Mouse (Mus musculus): ENCODE results near the gene Pphln1. TPM values are rescaled to one million over a fixed set of nuclear protein-coding genes. Genes with fewer than 3 reads are reported as not detected.
"Not testable (repeated sequence)": the region's sequence is repeated elsewhere in the genome, so short reads cannot be mapped to it uniquely, and the experiment has no call there.

Gene Pphln1
- 10 to 100 TPM; 20.3 to 21.6 TPM for total RNA-seq (2021)
- long read RNA-seq, experiment 1, partial matches to known transcripts: 1 of 10 reads
- long read RNA-seq, experiment 1, other reads (novel, unspliced or antisense): 6 of 10 reads
- long read RNA-seq, experiment 2, partial matches to known transcripts: 1 of 11 reads
- long read RNA-seq, experiment 2, other reads (novel, unspliced or antisense): 5 of 11 reads

DNA sequence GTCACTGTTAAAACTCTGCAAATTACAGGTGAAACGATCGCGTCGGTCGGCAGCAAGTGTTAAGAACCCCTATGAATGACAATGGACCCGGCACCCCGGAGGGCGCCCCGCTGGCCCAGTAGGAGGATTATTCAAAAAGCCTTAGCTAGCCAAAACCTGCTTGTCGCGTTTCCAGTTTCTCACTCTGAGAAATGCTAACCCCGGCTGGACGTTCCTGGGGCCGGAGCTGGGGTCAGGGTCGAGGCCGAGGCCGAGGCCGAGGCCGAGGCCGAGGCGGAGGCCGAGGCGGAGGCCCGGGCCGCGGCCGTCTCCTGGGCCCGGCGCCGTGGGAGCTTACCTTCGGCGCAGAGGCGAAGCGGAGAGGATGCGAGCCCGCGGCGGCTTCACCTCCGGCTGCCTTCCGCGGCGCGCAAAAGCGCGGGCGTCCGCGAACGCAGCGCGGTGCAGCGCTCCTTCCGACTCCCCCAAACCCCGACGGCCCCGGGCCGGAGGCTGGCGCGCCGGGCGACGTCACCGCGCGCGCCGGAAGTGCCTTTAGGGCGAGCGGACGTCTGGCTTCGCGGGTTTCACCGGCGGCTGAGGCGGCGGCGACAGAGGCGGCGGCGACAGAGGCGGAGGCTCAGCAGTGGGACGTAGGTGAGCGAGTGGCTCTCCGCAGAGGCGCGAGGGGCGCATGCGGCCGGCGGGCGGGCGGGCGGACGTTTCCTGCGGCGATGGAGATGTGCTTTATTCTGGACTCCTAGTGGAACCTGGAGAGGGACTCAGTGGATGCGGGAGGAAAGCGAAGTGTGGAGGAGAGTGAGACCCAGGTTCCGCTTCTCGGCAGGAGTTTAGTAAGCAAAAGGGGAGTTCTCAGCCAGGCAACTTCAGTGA lies at the start of gene Pphln1, which contains the start of gene Zcrb1:
Gene Pphln1 (plus strand): TSS at position 525 of the 873 bp plus-strand sequence.
Gene Zcrb1 (minus strand): TSS at position 509 of the 873 bp plus-strand sequence.
- intact Hi-C loops (cut with DNase I): loop anchor here (2.0 kb wide), 2 partner anchors 61 to 123 kb away; partner anchors contain the start of genes Gxylt1 and Yaf2
- DNase-seq: peak; percentile 89

- intact Hi-C loops (cut with DNase I): no loop called here
- DNase-seq: no peak
These were observed 39.6 kb upstream of the Pphln1 start for GRCm38 (mm10) chr15:93358346-93359095.

DNA sequence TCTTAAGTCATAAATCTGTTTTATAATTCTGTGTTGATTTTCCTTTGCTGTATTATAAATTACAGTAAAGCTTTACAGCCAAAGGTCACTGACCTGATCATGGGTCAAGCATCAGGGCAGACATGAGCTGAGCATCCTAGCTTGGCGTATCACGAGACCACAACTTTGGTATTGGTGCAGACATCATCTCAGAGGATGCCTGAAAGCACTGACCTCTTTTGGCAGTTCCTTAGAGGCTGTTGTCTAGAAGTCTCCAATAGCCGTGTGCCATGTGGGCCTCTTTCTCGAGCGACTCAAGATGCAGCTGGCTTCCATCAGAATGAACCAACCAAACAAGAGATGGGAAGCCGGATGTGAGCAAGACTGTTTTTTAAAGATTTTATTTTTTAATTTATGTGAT lies 32.6 kb upstream of the Pphln1 start:
- intact Hi-C loops (cut with DNase I): no loop called here
- DNase-seq: no peak

DNA sequence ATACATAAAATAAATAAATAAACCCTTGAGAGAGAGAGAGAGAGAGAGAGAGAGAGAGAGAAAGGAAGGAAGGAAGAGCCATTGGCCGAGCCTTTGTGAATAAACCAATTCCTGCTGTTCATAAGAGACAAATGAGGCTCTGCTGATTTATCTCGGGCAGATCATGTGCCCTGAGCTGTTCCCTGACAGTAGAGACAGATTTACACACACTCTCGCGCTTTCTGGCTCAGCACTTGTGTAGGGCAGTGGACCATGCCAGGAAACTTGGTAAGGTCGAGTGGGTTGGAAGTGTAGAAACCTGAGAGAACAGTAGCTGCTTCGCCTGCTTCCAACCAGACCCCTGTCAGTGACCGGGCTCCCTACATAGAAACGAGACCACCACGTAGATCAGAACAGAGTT lies 29.6 kb upstream of the Pphln1 start:
- DNase-seq: no peak
- intact Hi-C loops (cut with DNase I): no loop called here

GRCm38 (mm10) chr15:93371838-93372237 lies 26.3 kb upstream of the Pphln1 start:
- intact Hi-C loops (cut with DNase I): no loop called here
- no peak for DNase-seq

DNA sequence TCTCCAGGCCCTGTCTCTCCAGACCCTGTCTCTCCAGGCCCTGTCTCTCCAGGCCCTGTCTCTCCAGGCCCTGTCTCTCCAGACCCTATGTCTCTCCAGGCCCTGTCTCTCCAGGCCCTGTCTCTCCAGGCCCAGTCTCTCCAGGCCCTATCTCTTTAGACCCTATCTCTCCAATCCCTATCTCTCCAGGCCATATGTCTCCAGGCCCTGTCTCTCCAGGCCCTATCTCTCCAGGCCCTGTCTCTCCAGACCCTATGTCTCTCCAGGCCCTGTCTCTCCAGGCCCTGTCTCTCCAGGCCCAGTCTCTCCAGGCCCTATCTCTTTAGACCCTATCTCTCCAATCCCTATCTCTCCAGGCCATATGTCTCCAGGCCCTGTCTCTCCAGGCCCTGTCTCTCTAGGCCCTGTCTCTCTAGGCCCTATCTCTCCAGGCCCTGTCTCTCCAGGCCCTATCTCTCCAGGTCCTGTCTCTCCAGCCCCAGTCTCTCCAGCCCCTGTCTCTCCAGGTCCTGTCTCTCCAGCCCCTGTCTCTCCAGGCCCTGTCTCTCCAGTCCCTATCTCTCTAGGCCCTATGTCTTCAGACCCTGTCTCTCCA lies 25.5 kb upstream of the Pphln1 start:
- intact Hi-C loops (cut with DNase I); DNase-seq: not testable (repeated sequence)

DNA sequence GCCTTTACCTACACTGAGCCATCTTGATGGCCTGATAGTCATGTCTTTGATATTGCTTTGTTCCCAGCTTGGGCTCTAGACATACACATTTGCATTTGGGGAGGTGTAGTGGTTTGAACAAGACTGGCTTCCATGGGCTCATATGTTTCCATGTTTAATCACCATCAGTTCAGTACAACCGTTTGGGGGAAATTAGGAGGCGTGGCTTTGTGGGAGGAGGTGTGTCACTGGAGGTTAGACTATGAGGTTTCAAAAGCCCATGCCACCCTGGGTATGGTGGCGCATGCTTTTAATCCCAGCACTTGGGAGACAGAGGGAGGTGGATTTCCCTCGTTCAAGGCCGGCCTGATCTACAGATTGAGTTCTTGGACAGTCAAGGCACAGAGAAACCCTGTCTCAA lies 22.5 kb upstream of the Pphln1 start:
- DNase-seq: no peak
- intact Hi-C loops (cut with DNase I): no loop called here

GRCm38 (mm10) chr15:93379177-93379576 lies 19.0 kb upstream of the Pphln1 start:
- DNase-seq: no peak
- intact Hi-C loops (cut with DNase I): no loop called here

- no peak for DNase-seq
- intact Hi-C loops (cut with DNase I): loop anchor here (5.0 kb wide), 1 partner anchor 56 kb away; no protein-coding TSS in a partner anchor
These were observed 16.8 kb upstream of the Pphln1 start for GRCm38 (mm10) chr15:93381337-93381736.

DNA sequence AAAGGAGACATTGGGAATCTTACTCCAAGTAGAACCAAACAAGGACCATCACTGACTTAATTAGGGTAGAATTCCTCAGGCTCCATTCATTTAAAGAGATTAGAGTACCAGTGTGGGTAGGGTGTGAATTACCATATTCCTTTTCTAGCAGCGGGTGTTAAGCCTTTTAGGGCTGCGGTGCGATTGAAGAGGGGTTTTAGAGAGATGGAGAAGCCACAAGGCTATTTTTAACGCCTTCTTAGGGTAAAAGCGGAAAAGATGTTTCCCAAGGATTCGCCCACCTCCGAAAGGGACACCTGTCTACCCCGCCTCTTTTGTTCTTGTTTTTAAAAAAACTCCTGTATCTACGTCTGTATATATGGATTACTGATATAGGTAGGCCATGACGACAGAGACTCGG lies 881 bp upstream of the Pphln1 start:
- DNase-seq: no peak
- intact Hi-C loops (cut with DNase I): no loop called here

DNA sequence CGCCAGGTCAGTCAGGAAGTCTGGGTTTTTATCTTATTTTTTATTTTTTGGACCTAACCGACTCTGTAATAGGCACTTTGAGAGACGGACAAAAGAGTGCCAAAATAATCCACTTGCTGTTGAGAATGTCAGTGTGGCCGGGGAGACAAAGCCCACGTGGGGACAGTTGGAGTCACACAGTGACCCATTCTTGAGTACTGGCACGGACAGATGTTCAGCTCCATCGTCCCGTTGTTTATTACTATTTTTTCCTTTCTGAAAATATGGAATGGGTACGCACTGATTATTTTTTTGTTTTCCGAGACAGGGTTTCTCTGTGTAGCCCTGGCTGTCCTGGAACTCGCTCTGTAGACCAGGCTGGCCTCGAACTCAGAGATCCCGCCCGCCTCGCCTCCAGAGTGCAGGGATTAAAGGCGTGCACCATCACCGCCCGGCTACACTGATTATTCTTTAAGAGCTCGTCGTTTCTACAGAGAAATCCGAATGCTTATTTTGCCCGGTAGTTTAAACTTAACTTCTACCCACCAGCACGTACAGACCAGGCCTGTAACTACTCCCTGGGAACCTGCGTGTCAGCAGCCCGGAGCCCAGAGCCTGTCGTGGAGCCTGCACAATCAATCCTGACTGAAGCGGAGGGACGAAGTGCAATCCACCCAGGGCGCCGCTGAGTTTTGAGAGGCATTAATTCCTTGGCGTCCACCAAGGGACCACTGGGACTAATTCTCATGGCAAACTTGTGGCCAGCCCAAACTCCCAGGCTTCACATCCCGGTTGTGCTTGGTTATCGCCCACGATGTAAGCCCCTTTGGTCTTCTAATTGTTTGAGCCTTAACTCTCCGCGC lies 770 bp downstream of the Pphln1 start:
- intact Hi-C loops (cut with DNase I): loop anchor here (2.0 kb wide), 2 partner anchors 62 to 124 kb away; partner anchors contain the start of genes Gxylt1 and Yaf2
- no peak for DNase-seq

- intact Hi-C loops (cut with DNase I): no loop called here
- DNase-seq: no peak
These were observed 3.3 kb downstream of the Pphln1 start for GRCm38 (mm10) chr15:93401446-93401845.

DNA sequence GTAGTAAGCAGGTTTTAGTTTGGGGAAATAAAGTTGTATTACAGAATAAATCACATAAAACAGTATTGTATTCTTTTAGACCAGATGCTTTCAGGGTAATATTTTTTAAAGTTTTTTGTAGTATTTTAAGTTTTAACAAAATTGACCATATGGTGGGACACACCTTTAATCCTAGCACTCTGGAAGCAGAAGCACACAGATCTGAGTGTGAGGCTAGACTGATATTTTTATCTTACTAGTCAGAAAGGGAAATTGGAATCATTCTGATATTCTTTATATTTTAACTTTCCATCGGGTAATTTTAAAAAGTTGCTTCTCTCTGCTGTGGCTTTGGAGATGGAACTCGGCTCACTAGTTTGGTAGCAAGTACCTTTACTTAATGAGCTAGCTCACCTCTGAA lies 4.6 kb downstream of the Pphln1 start:
- intact Hi-C loops (cut with DNase I): no loop called here

DNA sequence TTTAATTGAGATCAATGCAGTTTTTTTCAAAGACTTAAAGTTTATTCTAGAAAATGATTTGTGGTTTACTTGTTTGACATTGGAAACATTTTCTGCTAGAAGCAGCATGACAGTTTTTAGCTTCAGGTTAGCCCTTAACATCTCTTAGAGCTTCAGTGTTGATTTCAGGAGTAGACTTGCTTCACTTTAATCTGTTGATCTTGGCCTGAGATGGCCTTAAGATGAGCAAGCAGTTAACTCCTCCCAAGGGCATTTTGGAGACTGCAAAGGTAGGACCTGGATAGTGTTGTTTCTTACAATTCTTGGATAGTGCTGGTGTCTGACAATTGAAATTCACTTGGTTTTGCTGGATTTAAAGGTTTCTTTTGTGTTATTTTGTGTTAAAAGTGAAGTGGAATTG lies 6.7 kb downstream of the Pphln1 start:
- DNase-seq: no peak
- intact Hi-C loops (cut with DNase I): no loop called here

More for the DNA sequence above, 4.6 kb downstream of the Pphln1 start:
- DNase-seq: no peak

- intact Hi-C loops (cut with DNase I): no loop called here
- no peak for DNase-seq
These were observed 7.4 kb downstream of the Pphln1 start for GRCm38 (mm10) chr15:93405446-93405986.

GRCm38 (mm10) chr15:93406492-93406891 lies 8.3 kb downstream of the Pphln1 start:
- no peak for DNase-seq
- intact Hi-C loops (cut with DNase I): no loop called here

DNA sequence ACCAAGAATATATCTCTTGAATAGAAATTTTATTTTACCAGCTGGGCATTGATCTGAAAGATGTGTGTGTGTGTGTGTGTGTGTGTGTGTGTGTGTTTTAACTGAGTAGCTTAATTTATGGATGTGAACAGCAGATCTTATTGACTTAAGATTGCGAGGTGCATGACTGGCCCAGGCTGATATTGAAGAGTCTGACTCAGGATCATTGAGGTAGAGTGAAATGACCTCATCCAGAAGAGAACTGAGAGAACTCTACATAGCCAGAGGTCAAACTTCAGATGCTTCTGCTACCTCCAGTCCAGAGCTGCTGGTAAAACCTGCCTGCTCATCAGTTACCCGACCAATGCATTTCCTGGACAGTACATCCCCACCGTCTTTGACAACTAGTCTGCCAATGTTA lies 14.3 kb downstream of the Pphln1 start:
- DNase-seq: no peak
- intact Hi-C loops (cut with DNase I): no loop called here

GRCm38 (mm10) chr15:93414456-93414855 lies 16.3 kb downstream of the Pphln1 start:
- DNase-seq: no peak
- intact Hi-C loops (cut with DNase I): no loop called here

DNA sequence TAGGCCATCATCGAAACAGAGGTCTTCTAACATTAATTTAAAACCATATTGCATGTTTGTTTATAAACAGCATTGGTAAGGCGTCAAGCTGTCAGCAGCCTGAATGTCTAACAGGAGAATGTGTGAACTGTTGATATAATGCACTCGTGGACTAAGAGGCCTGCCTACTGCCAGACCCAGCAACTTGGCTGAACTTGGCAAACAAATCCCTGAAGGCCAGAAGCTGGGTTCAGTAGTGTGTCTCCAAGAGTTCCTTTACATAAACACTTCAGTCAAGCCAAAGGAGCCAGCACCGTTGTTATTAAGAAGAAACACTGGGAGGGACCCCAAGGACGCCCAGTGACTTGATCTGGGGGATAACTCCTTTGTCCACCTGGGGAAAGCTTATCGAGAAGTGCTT lies 18.1 kb downstream of the Pphln1 start:
- intact Hi-C loops (cut with DNase I): no loop called here
- peak in 1 of 2 experiments; percentile 6 for DNase-seq
